Mouse (Mus musculus) spleen, embryonic (tissue): ENCODE measurements at regions not wholly inside any gene's neighbourhood (a gene's known extent, or its start where the extent isn't known, plus 50 kb on each side); places are given as distances from the start of the nearest gene placed in this dataset.
"Not testable (repeated sequence)": the region's sequence is repeated elsewhere in the genome, so short reads cannot be mapped to it uniquely, and the experiment has no call there.

Source experiments
- CTCF ChIA-PET: fragments of 350-600 bp; sonication (Branson Sonifier 250); formaldehyde crosslinking; loops from one replicate; lab custom pipeline; 2022; lab: Charles Lee

- CTCF ChIA-PET, result no interaction called here
These were observed 239.3 kb downstream of the Dad1 start for GRCm38 (mm10) chr14:54014628-54015027.

- CTCF ChIA-PET, result interaction anchor here (0.7 kb wide), 1 partner anchor 159 kb away, joined by 3 read pairs; no protein-coding TSS in a partner anchor
These were observed 251.8 kb downstream of the Dad1 start for GRCm38 (mm10) chr14:54002083-54002482.

GRCm38 (mm10) chr14:54000527-54000926 is 253.4 kb downstream of the Dad1 start:
- CTCF ChIA-PET, result no interaction called here

GRCm38 (mm10) chr14:53993427-53993826 is 260.5 kb downstream of the Dad1 start:
- CTCF ChIA-PET, result no interaction called here

- CTCF ChIA-PET, result no interaction called here
These were observed 261.1 kb downstream of the Dad1 start for GRCm38 (mm10) chr14:53992712-53993286.

GRCm38 (mm10) chr14:53991390-53991789 is 262.5 kb downstream of the Dad1 start:
- CTCF ChIA-PET, result no interaction called here

GRCm38 (mm10) chr14:53980771-53981170 is 273.1 kb downstream of the Dad1 start:
- CTCF ChIA-PET, result no interaction called here

- CTCF ChIA-PET, result not testable (repeated sequence)
These were observed 292.5 kb downstream of the Dad1 start for GRCm38 (mm10) chr14:53961426-53961825.

- CTCF ChIA-PET, result interaction anchor here (0.7 kb wide), 1 partner anchor 1942 kb away, joined by 4 read pairs; no protein-coding TSS in a partner anchor
These were observed 293.1 kb downstream of the Dad1 start for GRCm38 (mm10) chr14:53960779-53961178.

- CTCF ChIA-PET, result not testable (repeated sequence)
These were observed 318.1 kb downstream of the Dad1 start for GRCm38 (mm10) chr14:53935791-53936231.

- CTCF ChIA-PET, result not testable (repeated sequence)
These were observed 318.6 kb downstream of the Dad1 start for GRCm38 (mm10) chr14:53935336-53935735.

- CTCF ChIA-PET, result no interaction called here
These were observed 343.0 kb downstream of the Dad1 start for GRCm38 (mm10) chr14:53910871-53911270.

- CTCF ChIA-PET, result interaction anchor here (0.7 kb wide), 1 partner anchor 676 kb away, joined by 14 read pairs; no protein-coding TSS in a partner anchor
These were observed 349.3 kb downstream of the Dad1 start for GRCm38 (mm10) chr14:53904578-53904977.

GRCm38 (mm10) chr14:53901103-53901502 is 352.8 kb downstream of the Dad1 start:
- CTCF ChIA-PET, result interaction anchor here (0.5 to 0.7 kb wide), 2 partner anchors 11 to 30 kb away, joined by 3 to 4 read pairs; no protein-coding TSS in a partner anchor

GRCm38 (mm10) chr14:53881304-53881703 is 372.6 kb downstream of the Dad1 start:
- CTCF ChIA-PET, result no interaction called here

GRCm38 (mm10) chr14:53876581-53876980 is 377.3 kb downstream of the Dad1 start:
- CTCF ChIA-PET, result no interaction called here

GRCm38 (mm10) chr14:53875736-53876135 is 378.2 kb downstream of the Dad1 start:
- CTCF ChIA-PET, result no interaction called here

- CTCF ChIA-PET, result no interaction called here
These were observed 406.9 kb downstream of the Dad1 start for GRCm38 (mm10) chr14:53847049-53847448.

GRCm38 (mm10) chr14:53845646-53846045 is 408.3 kb downstream of the Dad1 start:
- CTCF ChIA-PET, result no interaction called here

GRCm38 (mm10) chr14:53832553-53832952 is 421.4 kb downstream of the Dad1 start:
- CTCF ChIA-PET, result no interaction called here

- CTCF ChIA-PET, result no interaction called here
These were observed 422.3 kb downstream of the Dad1 start for GRCm38 (mm10) chr14:53831651-53832050.

GRCm38 (mm10) chr14:53830717-53831116 is 423.2 kb downstream of the Dad1 start:
- CTCF ChIA-PET, result no interaction called here

- CTCF ChIA-PET, result no interaction called here
These were observed 427.1 kb downstream of the Dad1 start for GRCm38 (mm10) chr14:53826782-53827181.
